Mouse (Mus musculus): ENCODE data around the gene Bik. TPM values are rescaled to one million over a fixed set of nuclear protein-coding genes. Genes with fewer than 3 reads are reported as not detected.

Gene Bik
- total and polyA plus RNA-seq, 3 experiments: 7.6 to 10.2 TPM; not detected in 1

- TF ChIP-seq HCFC1 (IDR thresholded peaks at IDR 0.05; ENCODE audit: low read depth, low read length) (no peak), RCOR1 (IDR thresholded peaks at IDR 0.05; ENCODE audit: low read depth, low read length) (no peak), MYC (IDR thresholded peaks at IDR 0.05; ENCODE audit: low read depth, low read length) (no peak), MXI1 (IDR thresholded peaks at IDR 0.05; ENCODE audit: low read depth, low read length) (no peak), BHLHE40 (IDR thresholded peaks at IDR 0.05; ENCODE audit: borderline replicate concordance, low read depth, low read length) (no peak), E2F4 (IDR thresholded peaks at IDR 0.05; ENCODE audit: borderline replicate concordance, low read depth, low read length) (no peak), POLR2AphosphoS2 (IDR thresholded peaks at IDR 0.05; ENCODE audit: low read length) (no peak), UBTF (IDR thresholded peaks at IDR 0.05; ENCODE audit: borderline replicate concordance, insufficient read depth, low read depth, low read length) (no peak), USF1 (IDR thresholded peaks at IDR 0.05; ENCODE audit: low read depth, low read length) (no peak), ZKSCAN1 (IDR thresholded peaks at IDR 0.05; ENCODE audit: low read depth, low read length) (no peak), GABPA (IDR thresholded peaks at IDR 0.05; ENCODE audit: low read depth, low read length) (no peak), CHD1 (IDR thresholded peaks at IDR 0.05; ENCODE audit: low read depth, low read length) (no peak), POLR2AphosphoS5 (IDR thresholded peaks at IDR 0.05; ENCODE audit: borderline replicate concordance, low read depth, low read length) (no peak), CTCF (IDR thresholded peaks at IDR 0.05 in 2 of 3, conservative IDR thresholded peaks at IDR 0.05 in 1 of 3; ENCODE audit: control insufficient read depth in 1 of 3, insufficient read depth in 1 of 3, low read depth in 2 of 3, low read length in 3 of 3, poor library complexity in 1 of 3, severe bottlenecking in 1 of 3) (no peak), NELFE (IDR thresholded peaks at IDR 0.05; ENCODE audit: low read depth, low read length) (no peak), ETS1 (IDR thresholded peaks at IDR 0.05; ENCODE audit: low read depth, low read length) (no peak), ZMIZ1 (IDR thresholded peaks at IDR 0.05; ENCODE audit: low read depth, low read length) (no peak), KAT2A (conservative IDR thresholded peaks at IDR 0.05; ENCODE audit: low read depth, low read length) (no peak), JUND (IDR thresholded peaks at IDR 0.05; ENCODE audit: low read depth, low read length) (no peak)
- Histone ChIP-seq H3K9ac (ENCODE audit: control insufficient read depth, low read depth, low read length, poor library complexity, severe bottlenecking) (peak overlapping the region; percentile 75), H3K79me2 (ENCODE audit: control insufficient read depth, insufficient read depth, low read length, poor library complexity) (peaks cover 1% of the 10 kb centered on the region; the same call in 1 of the 2 replicates), H3K36me3 (ENCODE audit: control insufficient read depth in 1 of 2, insufficient read depth in 2 of 2, low read length in 2 of 2) (no peaks in the 10 kb centered on the region), H3K9me3 (replicated peaks; ENCODE audit: insufficient read depth, low read length) (no peaks in the 10 kb centered on the region), H3K27ac (ENCODE audit: control insufficient read depth, low read depth, low read length) (no peak overlapping the region), H3K27me3 (ENCODE audit: control insufficient read depth in 1 of 2, insufficient read depth in 2 of 2, low read length in 2 of 2) (peaks cover 4 to 9% of the 10 kb centered on the region in 2 experiments; a peak in 3 of 4 replicates), H3K4me1 (ENCODE audit: control insufficient read depth in 1 of 2, insufficient read depth in 2 of 2, low read length in 2 of 2) (peaks cover 0 to 4% of the 10 kb centered on the region in 2 experiments; a peak in 1 of 4 replicates), H3K4me3 (ENCODE audit: control insufficient read depth in 1 of 2, insufficient read depth in 1 of 2, low read depth in 2 of 2, low read length in 2 of 2) (peak overlapping the region; percentile 68 to 94; a peak in 3 of 4 replicates)
- no peak for DNase-seq (ENCODE audit: low read depth, low spot score)
Observed at GRCm38 (mm10) chr15:83527747-83528146, 1.1 kb downstream of the Bik start.

GRCm38 (mm10) chr15:83528892-83529291, 2.2 kb downstream of the Bik start:
- no peak for DNase-seq (ENCODE audit: low read depth, low spot score)
- Histone ChIP-seq H3K36me3 (ENCODE audit: control insufficient read depth in 1 of 2, insufficient read depth in 2 of 2, low read length in 2 of 2) (no peaks in the 10 kb centered on the region), H3K4me1 (ENCODE audit: control insufficient read depth in 1 of 2, insufficient read depth in 2 of 2, low read length in 2 of 2) (peaks cover 0 to 4% of the 10 kb centered on the region in 2 experiments; a peak in 1 of 4 replicates), H3K27me3 (ENCODE audit: control insufficient read depth in 1 of 2, insufficient read depth in 2 of 2, low read length in 2 of 2) (peaks cover 3 to 4% of the 10 kb centered on the region in 2 experiments; a peak in 3 of 4 replicates), H3K27ac (ENCODE audit: control insufficient read depth, low read depth, low read length) (no peak overlapping the region), H3K4me3 (ENCODE audit: control insufficient read depth in 1 of 2, insufficient read depth in 1 of 2, low read depth in 2 of 2, low read length in 2 of 2) (no peak overlapping the region), H3K79me2 (ENCODE audit: control insufficient read depth, insufficient read depth, low read length, poor library complexity) (peaks cover 1% of the 10 kb centered on the region; the same call in 1 of the 2 replicates), H3K9ac (ENCODE audit: control insufficient read depth, low read depth, low read length, poor library complexity, severe bottlenecking) (no peak overlapping the region), H3K9me3 (replicated peaks; ENCODE audit: insufficient read depth, low read length) (no peaks in the 10 kb centered on the region)
- TF ChIP-seq TBP (IDR thresholded peaks at IDR 0.05; ENCODE audit: low read depth, low read length): no peak
- no peak for TF ChIP-seq NRF1 (IDR thresholded peaks at IDR 0.05; ENCODE audit: insufficient read depth, low read depth, low read length, poor library complexity, severe bottlenecking)
- TF ChIP-seq USF2 (IDR thresholded peaks at IDR 0.05; ENCODE audit: borderline replicate concordance in 1 of 2, insufficient read depth in 1 of 2, low read depth in 1 of 2, low read length in 2 of 2): no peak
- TF ChIP-seq MYB (IDR thresholded peaks at IDR 0.05; ENCODE audit: low read depth, low read length): no peak
- TF ChIP-seq CTCF (IDR thresholded peaks at IDR 0.05 in 2 of 3, conservative IDR thresholded peaks at IDR 0.05 in 1 of 3; ENCODE audit: control insufficient read depth in 1 of 3, insufficient read depth in 1 of 3, low read depth in 2 of 3, low read length in 3 of 3, poor library complexity in 1 of 3, severe bottlenecking in 1 of 3): no peak
- no peak for TF ChIP-seq JUND (IDR thresholded peaks at IDR 0.05; ENCODE audit: low read depth, low read length)
- TF ChIP-seq SMC3 (IDR thresholded peaks at IDR 0.05; ENCODE audit: low read depth, low read length): no peak
- TF ChIP-seq TCF12 (IDR thresholded peaks at IDR 0.05; ENCODE audit: low read depth, low read length): no peak
- TF ChIP-seq CHD2 (IDR thresholded peaks at IDR 0.05; ENCODE audit: low read length): no peak
- TF ChIP-seq NELFE (IDR thresholded peaks at IDR 0.05; ENCODE audit: low read depth, low read length): no peak
- TF ChIP-seq MYC (IDR thresholded peaks at IDR 0.05; ENCODE audit: low read depth, low read length): no peak
- no peak for TF ChIP-seq MEF2A (IDR thresholded peaks at IDR 0.05; ENCODE audit: extremely low read depth, insufficient replicate concordance, low read depth, low read length, poor library complexity, severe bottlenecking)
- no peak for TF ChIP-seq EP300 (IDR thresholded peaks at IDR 0.05; ENCODE audit: low read depth in 1 of 2, low read length in 2 of 2)
- TF ChIP-seq GABPA (IDR thresholded peaks at IDR 0.05; ENCODE audit: low read depth, low read length): no peak
- no peak for TF ChIP-seq CHD1 (IDR thresholded peaks at IDR 0.05; ENCODE audit: low read depth, low read length)
- TF ChIP-seq BHLHE40 (IDR thresholded peaks at IDR 0.05; ENCODE audit: borderline replicate concordance, low read depth, low read length): no peak
- no peak for TF ChIP-seq RCOR1 (IDR thresholded peaks at IDR 0.05; ENCODE audit: low read depth, low read length)
- TF ChIP-seq USF1 (IDR thresholded peaks at IDR 0.05; ENCODE audit: low read depth, low read length): no peak
- no peak for TF ChIP-seq POLR2A (IDR thresholded peaks at IDR 0.05; ENCODE audit: control insufficient read depth in 1 of 2, insufficient read depth in 1 of 2, low read depth in 1 of 2, low read length in 2 of 2, poor library complexity in 1 of 2)
